Mouse (Mus musculus): ENCODE measurements around the gene Agl.

Agl gene

GRCm38 (mm10) chr3:116740106-116740505 lies 67.9 kb downstream of the Agl start:
- no peak for DNase-seq

GRCm38 (mm10) chr3:116737326-116737731 lies 70.6 kb downstream of the Agl start:
- peak; percentile 39 to 56 for DNase-seq

GRCm38 (mm10) chr3:116729483-116730174 lies 78.3 kb downstream of the Agl start:
- no peak for DNase-seq

- no peak for DNase-seq
Measured at GRCm38 (mm10) chr3:116726807-116727206, 81.2 kb downstream of the Agl start.

GRCm38 (mm10) chr3:116723496-116724481 lies 84.2 kb downstream of the Agl start:
- no peak for DNase-seq

- DNase-seq, result peak in 1 of 2 experiments; percentile 35
Measured at GRCm38 (mm10) chr3:116722980-116723379, 85.0 kb downstream of the Agl start.

GRCm38 (mm10) chr3:116718951-116719350 lies 89.0 kb downstream of the Agl start:
- no peak for DNase-seq

GRCm38 (mm10) chr3:116713031-116713430 lies 94.9 kb downstream of the Agl start:
- DNase-seq, result no peak

- no peak for DNase-seq
Measured at GRCm38 (mm10) chr3:116712436-116712881, 95.5 kb downstream of the Agl start, which contains the start of gene Slc35a3. Gene Slc35a3 (minus strand): TSS chr3:116712831.

GRCm38 (mm10) chr3:116711624-116712435 lies 96.1 kb downstream of the Agl start:
- peak; percentile 76 for DNase-seq

GRCm38 (mm10) chr3:116710941-116711340 lies 97.0 kb downstream of the Agl start:
- DNase-seq, result no peak

- no peak for DNase-seq
Measured at GRCm38 (mm10) chr3:116705637-116706204, 102.2 kb downstream of the Agl start.

- no peak for DNase-seq
Measured at GRCm38 (mm10) chr3:116703835-116704234, 104.1 kb downstream of the Agl start.

GRCm38 (mm10) chr3:116702647-116703272 lies 105.2 kb downstream of the Agl start:
- DNase-seq, result no peak

- DNase-seq, result no peak
Measured at GRCm38 (mm10) chr3:116701601-116702000, 106.4 kb downstream of the Agl start.

GRCm38 (mm10) chr3:116698786-116699185 lies 109.2 kb downstream of the Agl start:
- no peak for DNase-seq

GRCm38 (mm10) chr3:116695666-116695985 lies 112.3 kb downstream of the Agl start:
- no peak for DNase-seq

GRCm38 (mm10) chr3:116694955-116695665 lies 112.9 kb downstream of the Agl start:
- DNase-seq, result no peak

- no peak for DNase-seq
Measured at GRCm38 (mm10) chr3:116694312-116694711, 113.7 kb downstream of the Agl start.
